Mouse (Mus musculus) adrenal gland, adult 8-10 months (tissue): Measurements from ENCODE around the gene Swi5. TPM values are rescaled to one million over a fixed set of nuclear protein-coding genes. Genes with fewer than 3 reads are reported as not detected.

ENCODE experiments used
- DNase-seq: peaks from one replicate; pipeline ENCODE4 v3.0.0; 2022
- total RNA-seq, 4 experiments: library from RNA; stranded (reverse); gene quantifications; 2 replicates each; pipeline ENCODE4 v1.2.4; 2022

Gene Swi5
- total RNA-seq, 4 experiments from 2014 or later, result 263 to 285 (median 273) TPM

DNA sequence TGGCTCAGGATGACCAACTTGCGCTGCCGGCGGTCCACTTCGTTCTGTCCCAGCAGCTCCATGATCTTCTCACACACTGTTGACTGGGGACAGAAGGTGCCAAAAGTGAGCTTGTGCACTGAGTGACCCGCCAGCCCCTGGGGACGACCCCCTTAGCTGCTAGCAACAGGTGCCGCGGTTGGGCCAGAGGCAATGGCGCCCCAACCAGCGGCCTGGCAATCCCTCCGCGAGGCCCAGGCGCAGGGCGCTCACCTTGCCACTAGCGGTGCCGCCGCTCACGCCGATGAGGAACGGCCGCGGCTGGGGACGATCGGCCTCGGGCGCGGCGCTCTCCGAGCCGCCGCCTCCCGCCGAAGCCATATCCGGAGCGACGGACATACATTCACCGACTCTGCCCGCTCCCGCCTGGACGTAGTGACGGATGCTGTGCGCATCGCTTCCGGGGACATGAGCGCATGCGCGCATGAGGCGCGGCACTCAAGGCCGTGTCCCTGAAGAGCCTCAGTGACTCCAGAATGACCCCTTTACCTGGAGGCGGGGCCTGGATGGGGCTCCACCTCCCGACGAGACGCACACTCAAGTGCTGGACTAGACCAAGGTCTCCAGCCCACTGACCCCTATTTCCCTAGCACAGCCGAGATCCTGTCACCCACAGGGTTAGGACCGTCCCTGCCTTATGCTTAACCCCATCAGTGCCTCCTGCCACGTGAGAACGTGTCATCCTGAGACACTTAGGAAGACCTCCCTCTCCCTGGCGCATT lies 28.0 kb downstream of the Swi5 start, which contains the start of gene Uck1:
Uck1 (minus strand) TSS at position 503 of the 761 bp plus-strand sequence.
- DNase-seq, result peak; percentile 93

DNA sequence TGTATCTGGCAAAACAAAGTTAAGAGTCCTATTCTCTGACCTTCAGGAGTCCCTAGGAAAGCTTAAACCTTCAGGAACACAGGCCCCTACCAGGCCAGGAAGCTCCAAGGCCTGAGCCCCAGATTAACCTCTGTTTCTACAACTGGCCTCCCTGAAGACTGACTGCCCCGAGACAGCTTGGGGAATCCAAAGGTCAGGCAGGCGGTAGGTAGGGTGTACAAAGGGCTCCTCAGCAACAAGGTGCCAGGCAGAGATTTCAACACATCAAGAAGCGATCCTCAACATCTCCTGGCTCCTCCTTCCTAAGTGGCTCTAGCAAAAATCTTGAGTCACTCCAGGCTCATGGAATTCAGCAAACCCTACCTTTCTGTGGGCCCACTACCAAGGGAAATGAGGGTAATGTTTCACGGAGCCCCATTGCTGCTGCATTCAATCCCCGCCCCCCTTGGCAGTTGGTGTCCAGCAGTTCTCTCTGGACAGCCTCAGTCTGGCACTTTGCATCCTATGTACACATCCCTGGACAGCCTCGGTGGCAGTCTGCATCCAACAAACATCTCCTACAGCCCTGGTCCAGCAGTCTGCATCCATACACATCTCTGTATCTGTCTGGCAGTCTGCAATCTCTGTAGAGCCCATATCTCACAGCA lies 28.9 kb downstream of the Swi5 start:
- no peak for DNase-seq

DNA sequence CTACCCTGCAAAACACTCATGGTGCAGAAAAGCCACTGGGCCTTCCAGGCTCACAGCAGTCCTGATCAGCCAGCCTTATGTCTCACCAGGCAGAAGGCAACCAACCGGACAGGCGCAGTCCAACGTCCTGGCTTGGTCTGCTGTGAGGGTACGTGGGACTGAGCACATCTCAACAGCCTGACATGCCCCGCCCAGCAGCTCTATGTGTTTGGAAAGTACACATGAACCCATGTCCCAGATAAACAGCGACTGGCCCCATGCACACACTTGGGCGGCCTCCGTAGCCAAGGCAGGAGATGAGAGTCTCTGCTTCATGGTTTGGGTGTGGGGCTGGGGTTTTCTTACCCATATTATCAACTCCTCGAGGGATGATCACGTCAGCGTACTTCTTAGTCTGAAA lies 31.6 kb downstream of the Swi5 start:
- DNase-seq, result no peak

DNA sequence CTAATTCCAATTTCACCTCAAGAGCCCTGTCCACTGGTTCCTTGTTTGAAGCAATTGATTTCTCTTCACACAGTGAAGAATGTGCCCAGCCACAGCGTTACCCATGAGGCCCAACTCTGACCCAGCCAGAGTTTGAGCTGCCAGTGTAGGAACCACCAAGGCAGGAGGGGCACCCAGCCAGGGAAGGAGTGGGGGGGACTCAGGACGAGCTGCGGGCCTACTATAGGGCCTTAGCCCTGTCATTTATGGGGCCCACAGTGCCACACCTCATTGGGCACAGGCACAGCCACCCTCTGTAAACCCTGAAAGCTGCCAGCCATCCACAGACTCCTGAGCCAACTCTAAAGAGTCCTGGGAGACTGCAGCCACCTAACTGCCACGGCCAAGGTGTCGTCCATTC lies 33.3 kb downstream of the Swi5 start:
- DNase-seq, result no peak

DNA sequence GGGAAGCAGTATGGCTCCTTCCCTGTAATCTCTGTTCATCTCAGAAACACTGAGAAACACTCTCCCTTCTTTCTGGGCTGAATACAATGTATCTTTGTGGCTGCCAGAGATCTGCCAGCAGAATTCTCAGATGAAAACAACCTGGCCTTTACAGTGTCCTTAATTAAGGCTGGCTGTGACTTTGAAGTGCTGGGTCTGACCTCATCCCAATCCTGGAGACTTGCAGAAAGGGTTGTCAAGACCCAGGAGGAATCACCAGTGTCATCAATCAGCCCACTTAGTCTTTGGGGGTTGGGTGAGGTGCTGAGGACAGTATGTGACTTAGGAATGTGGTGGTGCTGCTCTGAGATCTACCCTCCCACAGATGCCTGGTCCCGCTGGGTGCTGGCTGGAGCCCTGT lies 34.5 kb downstream of the Swi5 start:
- DNase-seq, result no peak

DNA sequence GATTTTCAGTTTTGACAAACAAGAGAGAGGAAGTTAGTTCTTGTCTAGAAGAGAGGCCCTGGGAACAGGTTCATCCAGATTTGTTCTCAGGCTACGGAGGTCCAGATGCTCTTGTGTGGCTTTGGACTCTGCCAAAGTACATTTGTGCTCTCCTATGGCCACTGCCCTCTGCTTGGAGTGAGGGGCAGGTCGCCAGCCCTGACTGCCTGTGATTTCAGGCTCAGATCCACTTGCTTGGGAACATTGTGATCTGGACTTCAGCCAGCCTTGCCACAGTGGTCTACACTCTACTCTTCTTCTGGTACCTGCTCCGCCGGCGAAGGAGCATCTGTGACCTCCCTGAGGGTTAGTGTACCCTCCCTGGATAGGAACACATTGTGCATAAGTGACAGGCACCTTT lies 35.2 kb downstream of the Swi5 start:
- no peak for DNase-seq

DNA sequence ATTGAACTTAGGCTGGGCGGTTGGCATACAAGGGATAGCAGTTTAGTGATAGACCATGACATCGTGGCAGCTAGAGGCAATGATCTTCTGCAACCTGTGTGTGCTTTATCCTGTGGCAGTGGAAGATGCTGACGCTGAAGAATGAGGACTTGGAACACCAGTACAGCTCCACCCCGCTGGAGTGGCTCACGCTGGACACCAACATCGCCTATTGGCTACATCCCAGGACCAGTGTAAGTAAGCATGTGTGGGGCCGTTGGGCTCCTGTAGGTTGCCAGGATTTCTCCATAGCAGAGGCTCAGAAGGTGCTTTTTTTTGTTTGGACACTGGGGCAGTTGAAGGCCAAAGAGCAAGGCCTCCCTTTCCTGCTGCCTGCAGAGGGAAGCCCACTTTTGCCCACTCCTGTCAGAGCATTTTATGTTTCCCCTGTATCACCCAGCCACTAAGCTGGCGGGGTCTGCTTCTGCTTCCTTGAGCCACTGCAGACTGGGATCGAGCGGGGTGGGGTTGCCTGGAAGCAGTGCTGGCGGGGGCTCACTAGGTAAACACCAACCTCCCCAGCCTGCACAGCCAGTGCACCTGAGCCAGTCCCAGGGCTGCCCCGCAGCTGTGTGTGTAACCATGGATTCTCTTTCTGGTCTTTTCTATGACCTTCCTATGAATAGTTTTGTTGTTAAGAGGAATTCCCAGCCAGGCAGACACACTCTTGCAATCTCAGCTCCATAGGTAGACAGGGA lies 35.9 kb downstream of the Swi5 start:
- DNase-seq, result no peak

DNA sequence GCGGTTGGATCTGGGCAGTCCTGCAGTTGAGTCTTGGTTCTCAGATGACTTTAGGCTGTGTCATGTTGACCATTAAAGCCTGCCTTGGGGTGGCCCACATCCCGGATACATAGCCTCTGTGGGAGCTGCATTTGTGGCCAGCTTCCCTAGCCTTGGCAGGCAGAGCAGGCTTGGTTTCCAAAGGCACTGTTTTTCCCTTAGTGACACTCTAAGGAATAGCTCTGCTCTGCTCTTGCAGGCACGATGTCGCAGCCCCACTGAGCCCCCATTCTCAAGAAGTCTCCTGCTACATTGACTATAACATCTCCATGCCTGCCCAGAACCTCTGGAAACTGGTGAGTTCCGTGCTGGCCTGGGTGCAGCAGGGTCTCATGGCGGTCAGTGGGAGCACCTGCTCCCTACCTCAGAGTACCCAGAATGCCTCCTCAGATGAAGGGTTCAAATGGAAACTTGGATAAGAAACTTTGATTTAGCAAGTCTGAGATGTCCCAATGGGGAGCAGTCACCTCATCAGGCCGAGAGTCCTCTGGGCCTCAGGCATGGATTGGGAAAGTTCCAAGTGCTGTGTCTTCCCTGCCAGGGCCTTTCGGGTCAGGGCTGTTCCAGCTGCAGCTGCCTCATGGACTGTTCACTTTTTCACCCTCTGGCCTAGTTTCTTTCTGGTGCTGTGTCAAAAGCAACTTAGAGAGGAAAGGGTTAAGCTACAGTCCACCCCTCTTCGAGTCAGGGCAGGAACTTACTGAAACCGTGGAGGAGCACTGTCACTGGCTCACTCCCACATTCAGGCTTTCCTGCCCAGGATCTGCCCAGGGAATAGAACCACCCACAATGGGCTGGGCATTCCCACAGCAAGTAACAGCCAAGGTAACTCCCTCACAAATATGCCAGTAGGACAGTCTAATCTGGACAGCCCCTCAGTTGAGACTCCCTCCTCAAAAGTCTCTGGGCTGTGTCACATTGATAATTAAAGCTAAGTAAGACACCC lies 39.2 kb downstream of the Swi5 start:
- DNase-seq, result peak; percentile 58

DNA sequence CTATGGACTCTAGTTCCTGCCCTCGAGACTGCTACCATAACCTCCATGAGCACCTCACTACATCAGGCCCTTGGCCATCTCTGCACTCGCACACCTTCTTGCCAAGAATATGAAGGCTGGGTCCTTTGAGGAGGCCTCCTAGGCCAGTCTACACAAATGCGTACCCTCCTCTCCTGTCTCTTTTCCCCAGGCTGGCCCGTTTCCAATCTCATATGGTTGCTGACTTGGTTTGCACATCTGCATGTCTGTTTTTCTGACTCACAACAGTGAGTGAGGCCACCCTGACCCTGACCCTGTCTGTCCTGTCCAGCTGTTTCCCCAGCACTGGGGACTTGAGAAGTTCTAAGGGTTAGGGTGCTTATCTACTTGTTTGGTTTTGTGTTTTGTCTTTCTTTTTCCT lies 41.1 kb downstream of the Swi5 start:
- DNase-seq, result no peak

DNA sequence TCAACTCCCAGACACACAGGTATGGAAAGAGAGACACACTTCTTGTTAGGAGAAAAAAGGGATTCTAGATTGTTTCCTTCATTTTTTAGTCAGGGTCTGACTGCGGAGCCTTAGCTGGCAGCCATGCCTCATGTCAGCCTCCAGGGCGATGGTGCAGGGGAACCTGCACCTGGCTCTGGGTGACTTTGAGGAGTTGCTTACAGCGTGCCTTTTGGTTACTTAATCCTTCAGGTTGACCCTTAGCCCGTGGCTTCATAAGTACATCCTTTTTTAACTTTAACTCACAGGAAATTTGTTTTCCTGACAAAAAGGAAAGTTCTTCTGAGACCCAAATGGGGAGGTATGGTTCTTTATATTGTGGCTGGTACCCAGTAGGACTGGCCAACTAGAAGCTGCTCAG lies 44.9 kb downstream of the Swi5 start:
- no peak for DNase-seq

DNA sequence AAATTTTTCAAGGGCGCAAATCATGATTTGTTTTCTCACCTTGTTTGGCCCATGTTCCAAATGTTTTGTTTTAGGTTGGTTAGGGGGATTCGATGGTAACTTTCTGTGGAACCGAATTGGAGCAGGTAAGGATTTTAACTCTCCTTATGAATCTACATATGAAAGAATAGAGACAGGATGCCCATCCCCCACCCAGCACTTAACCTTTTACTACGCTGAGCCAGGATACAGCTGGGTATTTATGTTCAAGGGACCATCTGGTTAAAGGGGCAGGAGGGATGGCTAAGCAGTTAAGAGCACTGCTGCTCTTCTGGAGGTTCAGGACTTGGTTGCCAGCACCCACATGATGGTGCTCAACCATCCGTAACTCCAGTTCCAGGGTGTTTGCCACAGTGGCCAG lies 47.3 kb downstream of the Swi5 start:
- no peak for DNase-seq

DNA sequence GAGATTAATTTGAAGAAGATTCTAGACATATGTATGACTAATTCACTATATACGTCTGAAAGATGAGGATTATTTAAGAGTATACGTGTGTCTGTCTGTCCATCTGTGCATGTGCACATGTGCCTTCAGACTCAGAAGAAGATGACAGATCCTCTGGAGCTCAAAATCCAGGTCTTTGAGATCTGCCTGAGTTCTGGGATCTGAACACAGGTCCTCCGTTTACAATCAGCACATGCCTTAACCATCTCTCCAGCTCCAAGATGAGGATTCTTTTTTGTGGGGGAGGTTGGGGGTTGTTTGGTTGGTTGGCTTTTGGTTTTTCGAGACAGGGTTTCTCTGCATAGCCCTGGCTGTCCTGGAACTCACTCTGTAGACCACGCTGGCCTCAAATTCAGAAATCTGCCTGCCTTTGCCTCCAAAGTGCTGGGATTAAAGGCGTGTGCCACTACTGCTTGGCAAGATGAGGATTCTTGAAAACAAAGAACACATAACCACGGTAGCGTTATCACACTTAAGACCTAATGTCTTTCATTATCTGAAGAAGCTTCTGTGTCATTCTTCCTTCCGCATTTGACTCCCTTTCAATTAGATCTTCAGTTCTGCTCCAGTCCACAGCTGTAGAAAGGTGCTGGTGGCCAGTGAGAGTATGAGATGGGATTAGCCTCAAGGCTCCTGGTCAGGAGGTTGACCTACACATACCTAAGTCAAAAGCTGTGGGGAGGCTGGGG lies 49.0 kb downstream of the Swi5 start:
- no peak for DNase-seq

DNA sequence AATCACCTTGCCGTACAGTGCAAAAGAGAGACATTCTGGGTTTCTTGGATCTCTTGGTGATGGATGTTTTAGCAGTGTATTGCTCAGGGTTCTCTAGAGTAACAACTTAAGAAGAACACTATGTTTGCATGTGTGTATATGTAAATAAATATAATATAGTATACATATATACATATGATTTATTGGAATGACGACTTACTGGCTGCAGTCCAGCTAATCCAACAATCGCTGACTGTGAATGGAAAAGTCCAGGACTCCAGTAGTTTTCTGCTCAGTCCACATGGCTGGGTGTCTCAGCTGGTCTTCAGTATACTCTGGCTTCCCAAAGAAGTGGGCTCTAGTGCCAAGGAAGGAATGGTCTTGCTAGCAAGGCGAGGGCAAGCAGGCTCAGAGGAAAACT lies 50.3 kb downstream of the Swi5 start:
- DNase-seq, result no peak

DNA sequence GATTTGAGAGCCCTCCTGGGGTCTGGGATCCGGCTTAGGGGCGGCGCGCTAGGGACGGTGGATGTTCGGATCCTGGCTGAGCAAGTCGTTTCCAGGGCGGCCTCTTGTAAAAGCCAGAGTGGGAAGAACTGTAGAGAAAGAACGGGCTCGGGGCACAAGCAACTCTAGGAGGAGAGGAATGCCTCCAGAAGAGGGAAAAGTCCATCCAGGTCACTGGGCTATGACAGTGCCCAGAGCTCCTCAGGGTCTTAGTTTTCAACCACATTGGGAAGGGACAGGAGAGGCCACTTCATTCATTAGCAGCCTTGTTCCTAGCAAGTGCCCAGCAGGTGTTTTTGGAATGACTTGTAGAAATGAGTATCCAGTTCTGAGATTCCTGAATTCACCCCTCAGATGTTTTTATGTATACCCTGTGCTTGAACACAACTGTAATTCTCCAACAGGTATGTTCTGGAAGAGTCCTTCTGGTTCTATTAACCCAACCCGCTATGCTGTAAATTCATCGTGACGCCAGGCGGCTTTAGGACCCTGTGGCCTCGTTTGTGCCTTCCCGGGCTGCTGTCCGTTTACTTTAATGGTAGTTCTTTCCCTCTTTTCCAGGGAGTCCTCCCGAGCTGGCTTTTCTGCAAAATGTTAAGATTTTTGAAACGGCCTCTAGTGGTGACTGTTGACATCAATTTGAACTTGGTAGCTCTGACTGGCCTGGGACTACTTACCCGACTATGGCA lies 51.0 kb downstream of the Swi5 start:
- no peak for DNase-seq

DNA sequence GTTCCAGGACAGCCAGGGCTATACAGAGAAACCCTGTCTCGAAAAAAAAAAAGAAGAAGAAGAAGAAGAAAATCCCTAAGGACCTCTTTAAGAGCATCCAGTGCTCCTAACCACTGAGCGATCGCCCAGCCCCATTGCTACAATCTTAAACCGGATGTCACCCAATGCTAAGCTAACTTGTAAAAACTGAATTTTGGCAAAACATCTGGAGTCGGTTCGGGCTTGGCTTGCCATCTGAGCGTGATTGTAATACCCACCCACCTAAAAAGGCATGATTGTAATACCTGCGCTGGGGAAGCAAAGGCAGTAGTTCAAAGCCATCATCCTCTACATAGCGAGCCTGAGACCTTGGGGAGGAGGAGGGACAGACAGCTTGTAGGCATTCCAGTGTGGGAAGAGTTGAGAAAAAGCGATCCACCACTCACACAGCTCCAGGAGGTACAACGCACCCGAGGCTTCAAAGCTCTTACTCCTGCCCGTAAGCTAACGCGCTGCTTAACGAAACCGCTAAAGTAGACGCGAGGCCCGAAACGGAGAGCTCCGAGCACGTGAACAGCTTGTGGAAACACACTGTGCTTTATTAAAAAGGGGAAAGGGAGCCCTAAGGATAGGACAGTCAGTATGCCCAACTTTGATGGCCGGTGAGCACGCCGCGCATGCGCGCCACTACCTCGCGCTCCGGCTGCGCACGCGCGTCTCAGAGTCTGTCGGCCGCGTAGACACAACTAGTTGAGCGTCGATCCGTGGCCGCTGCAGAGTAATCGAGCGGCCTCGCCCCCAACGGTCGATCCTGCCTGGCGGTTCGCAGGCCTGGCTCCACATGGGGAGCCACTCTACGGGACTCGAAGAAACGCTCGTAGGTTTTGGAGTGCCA lies 51.8 kb downstream of the Swi5 start, which contains the start of gene Pomt1:
Pomt1 (plus strand) TSS at position 705 of the 874 bp plus-strand sequence.
- DNase-seq, result peak; percentile 89

DNA sequence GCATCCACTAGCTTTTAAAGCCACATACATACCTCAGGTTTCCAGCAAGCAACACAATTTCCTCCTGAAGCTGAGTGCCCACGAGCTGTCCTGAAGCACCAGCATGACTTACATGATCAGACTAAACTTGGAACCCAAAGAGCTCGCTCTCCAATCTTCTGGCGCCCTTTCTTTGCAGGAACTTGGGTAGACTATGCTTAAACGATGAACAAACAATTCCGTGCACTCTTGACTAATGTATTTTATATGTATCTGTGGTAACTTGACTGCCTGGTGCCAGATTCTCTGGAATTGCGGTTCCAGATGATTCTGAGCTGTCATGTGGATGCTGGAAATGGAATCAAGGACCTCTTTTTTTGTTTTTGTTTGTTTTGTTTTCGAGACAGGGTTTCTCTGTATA lies 52.4 kb downstream of the Swi5 start:
- DNase-seq, result no peak
